Mouse (Mus musculus): ENCODE results near the gene Ccdc93. TPM values are rescaled to one million over a fixed set of nuclear protein-coding genes. Genes with fewer than 3 reads are reported as not detected.

Ccdc93 gene
- polyA plus RNA-seq, 1 experiment from 2014 or later, result 12.7 TPM

GRCm38 (mm10) chr1:121398986-121399881 lies 31.6 kb upstream of the Ccdc93 start:
- no peaks in the 10 kb centered on the region for H3K36me3 ChIP-seq (replicated peaks)
- peak; percentile 8 for DNase-seq (ENCODE audit: low spot score)
- 67% methylated on average over 14 of the region's 14 CpGs for WGBS
- H3K4me1 ChIP-seq, result peaks cover 5% of the 10 kb centered on the region; the same call in 1 of the 2 replicates
- no peak overlapping the region for H3K27ac ChIP-seq (replicated peaks)
- H3K27me3 ChIP-seq (replicated peaks; ENCODE audit: low read depth, poor library complexity, severe bottlenecking), result no peaks in the 10 kb centered on the region
- H3K4me3 ChIP-seq, result no peak overlapping the region
- H3K9me3 ChIP-seq, result no peaks in the 10 kb centered on the region

DNA sequence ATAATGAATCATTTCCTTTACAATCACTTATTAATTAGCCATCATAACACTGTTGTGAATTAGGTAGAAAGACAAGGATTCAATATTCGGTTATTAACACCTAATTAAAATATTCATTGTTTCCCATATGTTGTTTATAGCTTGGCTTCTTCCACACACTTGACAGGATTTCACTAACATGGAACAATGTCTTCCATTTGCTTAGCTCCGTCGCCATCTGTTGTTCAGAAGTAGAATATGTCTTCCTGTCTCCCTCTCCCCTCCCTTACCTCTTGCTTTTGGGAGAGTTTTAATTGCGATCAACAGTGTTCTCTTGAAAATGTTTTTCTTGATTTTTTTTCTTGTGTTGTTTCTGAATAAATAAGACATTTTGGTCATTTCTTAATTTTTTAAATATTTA lies 30.6 kb upstream of the Ccdc93 start:
- no peak for DNase-seq (ENCODE audit: low spot score)

GRCm38 (mm10) chr1:121419084-121419483 lies 11.8 kb upstream of the Ccdc93 start:
- Histone ChIP-seq H3K4me1 (no peaks in the 10 kb centered on the region), H3K36me3 (replicated peaks) (no peaks in the 10 kb centered on the region), H3K4me3 (no peak overlapping the region), H3K9me3 (no peaks in the 10 kb centered on the region), H3K27me3 (replicated peaks; ENCODE audit: low read depth, poor library complexity, severe bottlenecking) (no peaks in the 10 kb centered on the region), H3K27ac (replicated peaks) (no peak overlapping the region)
- 52% methylated on average over 4 of the region's 4 CpGs for WGBS
- peak; percentile 15 for DNase-seq (ENCODE audit: low spot score)

More for the DNA sequence above, 30.6 kb upstream of the Ccdc93 start:
- H3K4me3 ChIP-seq, result no peak overlapping the region
- no peaks in the 10 kb centered on the region for H3K27me3 ChIP-seq (replicated peaks; ENCODE audit: low read depth, poor library complexity, severe bottlenecking)
- H3K9me3 ChIP-seq, result no peaks in the 10 kb centered on the region
- H3K4me1 ChIP-seq, result peaks cover 5% of the 10 kb centered on the region; the same call in 1 of the 2 replicates
- no peaks in the 10 kb centered on the region for H3K36me3 ChIP-seq (replicated peaks)
- H3K27ac ChIP-seq (replicated peaks), result no peak overlapping the region
- WGBS, result 34% methylated on average over 4 of the region's 4 CpGs

GRCm38 (mm10) chr1:121419569-121420265 lies 11.1 kb upstream of the Ccdc93 start:
- 82% methylated on average over 12 of the region's 12 CpGs for WGBS
- H3K4me3 ChIP-seq, result no peak overlapping the region
- DNase-seq (ENCODE audit: low spot score), result no peak
- H3K27me3 ChIP-seq (replicated peaks; ENCODE audit: low read depth, poor library complexity, severe bottlenecking), result no peaks in the 10 kb centered on the region
- H3K9me3 ChIP-seq, result no peaks in the 10 kb centered on the region
- no peak overlapping the region for H3K27ac ChIP-seq (replicated peaks)
- H3K36me3 ChIP-seq (replicated peaks), result no peaks in the 10 kb centered on the region
- no peaks in the 10 kb centered on the region for H3K4me1 ChIP-seq

- Histone ChIP-seq H3K4me3 (peak overlapping the region; percentile 79), H3K27me3 (replicated peaks; ENCODE audit: low read depth, poor library complexity, severe bottlenecking) (no peaks in the 10 kb centered on the region)
- 23% methylated on average over 6 of the region's 6 CpGs for WGBS
Observed at GRCm38 (mm10) chr1:121430183-121430937, 489 bp upstream of the Ccdc93 start.

DNA sequence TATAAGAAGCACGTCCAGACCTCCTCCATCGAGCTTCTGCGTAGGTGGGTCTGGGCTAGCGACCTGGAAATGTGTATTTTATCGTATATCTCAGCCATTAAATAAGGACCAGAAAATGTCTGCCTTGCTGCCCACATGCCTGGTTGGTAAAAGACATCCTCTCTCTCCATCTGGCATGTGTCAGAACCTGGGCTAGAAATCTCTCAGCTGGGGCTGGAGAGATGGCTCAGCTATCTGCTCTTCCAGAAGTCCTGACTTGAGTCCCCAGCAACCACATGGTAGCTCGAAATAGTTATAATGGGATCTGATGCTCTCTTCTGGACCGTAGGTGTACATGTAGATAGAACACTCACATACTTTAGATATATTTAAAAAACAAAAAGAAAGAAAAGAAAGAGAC lies 5.1 kb downstream of the Ccdc93 start:
- Histone ChIP-seq H3K4me3 (no peak overlapping the region), H3K27me3 (replicated peaks; ENCODE audit: low read depth, poor library complexity, severe bottlenecking) (no peaks in the 10 kb centered on the region), H3K4me1 (peaks cover 14% of the 10 kb centered on the region), H3K27ac (replicated peaks) (no peak overlapping the region), H3K9me3 (no peaks in the 10 kb centered on the region), H3K36me3 (replicated peaks) (peaks cover 43% of the 10 kb centered on the region)
- DNase-seq (ENCODE audit: low spot score), result no peak
- WGBS, result 90% methylated on average over 7 of the region's 7 CpGs

More at GRCm38 (mm10) chr1:121430183-121430937, 489 bp upstream of the Ccdc93 start:
- Histone ChIP-seq H3K27ac (replicated peaks) (no peak overlapping the region), H3K9me3 (no peaks in the 10 kb centered on the region), H3K4me1 (peaks cover 17% of the 10 kb centered on the region), H3K36me3 (replicated peaks) (peaks cover 3% of the 10 kb centered on the region)
- no peak for DNase-seq (ENCODE audit: low spot score)

DNA sequence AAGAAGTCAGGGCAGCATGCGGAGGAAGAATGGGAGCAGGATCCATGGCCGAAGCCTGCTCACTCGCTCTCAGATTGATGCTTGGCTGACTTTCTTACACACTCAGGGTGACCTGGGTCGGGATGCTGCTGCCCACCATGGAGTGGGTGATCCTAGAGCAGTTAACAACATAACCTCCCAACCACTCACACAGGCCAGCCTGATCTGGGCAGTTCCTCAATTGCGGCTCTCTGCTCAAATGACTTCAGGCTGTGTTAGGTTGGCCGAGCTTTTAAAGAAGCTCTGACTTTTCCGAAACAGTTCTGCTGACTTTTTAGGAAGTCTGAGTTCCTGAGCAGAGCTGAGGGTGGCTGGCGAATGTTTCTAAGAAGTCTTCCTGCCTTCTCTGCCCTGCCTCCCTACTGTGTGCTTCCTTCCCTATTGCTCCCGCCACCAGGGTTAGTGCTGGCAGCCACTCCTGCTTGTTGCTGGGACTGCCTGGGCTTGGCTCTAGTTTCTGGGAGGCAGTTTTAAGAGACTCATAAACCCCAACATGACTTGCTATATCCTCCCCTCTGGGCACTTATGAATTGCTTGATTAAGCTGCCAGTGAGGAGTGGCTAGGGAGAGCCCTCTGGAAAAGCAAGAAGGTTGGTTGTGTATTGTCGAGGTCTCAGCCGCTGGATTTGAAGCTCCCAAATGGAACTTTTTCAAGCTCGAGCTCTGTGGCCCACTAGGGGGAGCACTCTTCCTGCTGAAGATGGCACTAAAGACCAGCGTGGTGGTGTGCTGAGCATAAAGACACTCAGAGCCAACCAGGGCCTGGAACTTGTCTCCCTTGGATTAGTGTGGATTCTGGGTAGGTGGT lies 9.9 kb downstream of the Ccdc93 start:
- no peak overlapping the region for H3K27ac ChIP-seq (replicated peaks)
- DNase-seq (ENCODE audit: low spot score), result peak; percentile 72
- H3K27me3 ChIP-seq (replicated peaks; ENCODE audit: low read depth, poor library complexity, severe bottlenecking), result no peaks in the 10 kb centered on the region
- no peaks in the 10 kb centered on the region for H3K4me1 ChIP-seq
- H3K4me3 ChIP-seq, result no peak overlapping the region
- WGBS, result 63% methylated on average over 13 of the region's 13 CpGs
- no peaks in the 10 kb centered on the region for H3K9me3 ChIP-seq
- peaks cover 78% of the 10 kb centered on the region for H3K36me3 ChIP-seq (replicated peaks)

DNA sequence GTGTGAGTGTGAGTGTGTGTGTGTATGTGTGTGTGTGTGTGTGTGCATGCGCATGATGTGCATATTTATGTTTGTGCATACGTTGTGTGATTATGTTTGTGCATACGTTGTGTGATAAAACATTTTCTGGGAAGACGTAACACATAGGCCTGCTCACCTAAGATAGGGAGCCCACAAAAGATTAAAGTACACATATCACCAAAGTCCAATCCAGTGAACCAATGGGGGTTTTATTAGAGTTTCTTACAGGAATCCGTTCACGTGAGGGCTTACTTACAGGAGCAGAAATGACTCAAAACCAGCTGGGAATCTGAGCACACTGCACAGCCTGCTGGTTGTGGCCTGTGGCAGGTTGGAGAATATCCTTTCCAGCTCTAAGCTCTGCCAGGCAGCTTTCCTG lies 13.3 kb downstream of the Ccdc93 start:
- Histone ChIP-seq H3K27me3 (replicated peaks; ENCODE audit: low read depth, poor library complexity, severe bottlenecking) (no peaks in the 10 kb centered on the region), H3K36me3 (replicated peaks) (peaks cover 82% of the 10 kb centered on the region), H3K9me3 (no peaks in the 10 kb centered on the region), H3K27ac (replicated peaks) (no peak overlapping the region), H3K4me3 (no peak overlapping the region), H3K4me1 (no peaks in the 10 kb centered on the region)
- WGBS, result 95% methylated on average over 6 of the region's 6 CpGs
- no peak for DNase-seq (ENCODE audit: low spot score)

GRCm38 (mm10) chr1:121447216-121447615 lies 16.4 kb downstream of the Ccdc93 start:
- H3K4me1 ChIP-seq, result peaks cover 1% of the 10 kb centered on the region
- H3K27ac ChIP-seq (replicated peaks), result no peak overlapping the region
- no peaks in the 10 kb centered on the region for H3K27me3 ChIP-seq (replicated peaks; ENCODE audit: low read depth, poor library complexity, severe bottlenecking)
- no peak for DNase-seq (ENCODE audit: low spot score)
- WGBS, result 93% methylated on average over 10 of the region's 10 CpGs
- H3K36me3 ChIP-seq (replicated peaks), result peaks cover 78% of the 10 kb centered on the region
- no peak overlapping the region for H3K4me3 ChIP-seq
- no peaks in the 10 kb centered on the region for H3K9me3 ChIP-seq

- H3K9me3 ChIP-seq, result no peaks in the 10 kb centered on the region
- DNase-seq (ENCODE audit: low spot score), result no peak
- 94% methylated on average over 19 of the region's 19 CpGs for WGBS
- H3K27ac ChIP-seq (replicated peaks), result 0 out of 2 replicates have a peak overlapping the region, but pooled peaks have one; percentile 10
- H3K27me3 ChIP-seq (replicated peaks; ENCODE audit: low read depth, poor library complexity, severe bottlenecking), result no peaks in the 10 kb centered on the region
- peaks cover 8% of the 10 kb centered on the region for H3K4me1 ChIP-seq
- peaks cover 68% of the 10 kb centered on the region for H3K36me3 ChIP-seq (replicated peaks)
- H3K4me3 ChIP-seq, result no peak overlapping the region
Observed at GRCm38 (mm10) chr1:121448166-121448565, 17.3 kb downstream of the Ccdc93 start.

GRCm38 (mm10) chr1:121451009-121451408 lies 20.2 kb downstream of the Ccdc93 start:
- H3K4me3 ChIP-seq, result no peak overlapping the region
- H3K27ac ChIP-seq (replicated peaks), result no peak overlapping the region
- H3K9me3 ChIP-seq, result no peaks in the 10 kb centered on the region
- peaks cover 11% of the 10 kb centered on the region for H3K4me1 ChIP-seq
- peaks cover 47% of the 10 kb centered on the region for H3K36me3 ChIP-seq (replicated peaks)
- 88% methylated on average over 7 of the region's 7 CpGs for WGBS
- no peaks in the 10 kb centered on the region for H3K27me3 ChIP-seq (replicated peaks; ENCODE audit: low read depth, poor library complexity, severe bottlenecking)
- DNase-seq (ENCODE audit: low spot score), result no peak

Data from embryonic facial prominence, embryonic 10.5 days (tissue).